Mouse (Mus musculus): ENCODE data around the gene Gpatch4.

Gene Gpatch4

DNA sequence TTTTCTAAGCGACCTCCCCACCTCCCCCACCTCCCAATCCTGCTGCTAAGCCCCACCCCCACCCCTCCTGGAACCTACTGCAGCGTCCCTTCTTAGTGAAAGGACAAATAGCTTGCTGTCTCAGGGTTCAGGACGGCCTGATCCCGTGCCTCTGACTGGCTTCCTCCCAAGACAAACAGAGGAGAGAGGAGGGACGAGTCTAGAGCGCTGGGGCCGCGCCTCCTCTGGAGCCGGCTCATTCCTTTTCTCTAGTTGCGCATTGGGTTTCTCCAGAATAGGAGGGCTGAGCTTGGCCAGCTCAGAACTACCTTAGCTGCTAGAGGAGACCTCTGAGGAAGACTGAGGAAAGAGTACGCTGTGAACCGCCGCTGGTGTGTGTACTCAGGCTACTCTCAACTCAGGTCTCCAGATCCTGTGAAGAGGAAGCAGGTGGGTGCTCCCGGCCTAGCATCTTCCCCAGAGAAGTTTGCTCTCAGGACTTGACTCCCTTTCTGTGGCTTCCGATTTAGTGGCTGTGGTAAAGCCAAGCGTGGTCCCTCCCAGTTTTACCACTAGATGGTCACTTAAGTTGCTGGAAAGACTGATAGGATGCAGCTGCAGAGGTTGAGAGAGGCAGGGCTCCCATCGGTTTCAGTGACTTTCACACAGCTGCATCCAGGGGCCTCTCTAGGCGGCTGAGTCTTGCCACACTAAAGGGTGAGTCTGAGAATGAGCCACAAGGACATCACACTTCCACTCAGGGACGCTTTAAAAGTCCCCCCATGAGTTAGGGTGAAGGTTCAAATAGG is 12.1 kb upstream of the Gpatch4 start:
- no peak for DNase-seq (ENCODE audit: low read depth, low spot score)

DNA sequence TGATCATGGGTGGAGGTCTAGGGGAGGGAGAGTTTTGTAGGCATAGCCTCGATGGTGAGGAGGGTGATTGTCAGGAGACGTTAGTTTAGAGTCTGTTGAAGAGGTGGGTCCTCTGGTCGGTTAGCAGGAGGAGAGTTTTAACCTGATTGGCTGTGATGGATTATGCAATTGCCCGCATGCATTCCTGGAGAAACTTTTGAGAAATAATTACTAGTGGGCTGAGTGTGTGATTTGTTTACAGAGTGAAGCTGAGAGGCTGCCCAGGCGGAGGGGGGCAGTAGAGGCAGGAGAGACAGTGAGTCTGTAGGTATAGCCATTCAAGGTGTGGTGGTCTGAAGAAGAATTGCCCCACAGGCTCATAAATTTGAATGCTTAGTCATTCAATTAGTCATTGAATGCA is 9.4 kb upstream of the Gpatch4 start:
- DNase-seq (ENCODE audit: low read depth, low spot score), result no peak

DNA sequence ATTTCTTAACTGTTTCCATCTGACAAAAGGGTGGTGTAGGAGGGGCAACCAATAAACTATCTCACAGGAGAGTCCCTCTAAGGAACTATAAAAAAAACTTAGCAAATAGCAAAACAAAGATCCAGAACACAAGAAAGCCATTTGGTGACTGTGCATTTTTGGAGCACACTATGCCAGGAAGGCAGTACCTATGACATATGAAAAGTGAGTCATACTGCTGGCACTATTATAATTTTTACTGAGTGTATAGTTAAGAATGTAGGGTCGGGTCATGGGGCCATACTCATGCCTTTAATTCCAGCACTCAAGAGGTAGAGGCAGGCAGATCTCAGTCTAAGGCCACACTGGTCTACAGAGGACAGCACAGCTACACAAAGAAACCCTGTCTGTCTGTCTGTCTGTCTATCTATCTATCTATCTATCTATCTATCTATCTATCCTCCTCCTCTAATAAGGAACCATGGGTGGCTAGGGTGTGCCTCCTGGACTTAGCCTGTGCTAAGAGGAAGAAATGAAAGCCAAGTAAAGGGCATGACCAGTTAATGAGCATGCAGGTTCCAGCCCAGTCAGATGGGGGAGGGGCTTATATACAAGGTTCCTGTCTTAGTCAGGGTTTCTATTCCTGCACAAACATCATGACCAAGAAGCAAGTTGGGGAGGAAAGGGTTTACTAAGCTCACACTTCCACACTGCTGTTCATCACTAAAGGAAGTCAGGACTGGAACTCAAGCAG is 7.2 kb upstream of the Gpatch4 start:
- DNase-seq (ENCODE audit: low read depth, low spot score), result no peak

DNA sequence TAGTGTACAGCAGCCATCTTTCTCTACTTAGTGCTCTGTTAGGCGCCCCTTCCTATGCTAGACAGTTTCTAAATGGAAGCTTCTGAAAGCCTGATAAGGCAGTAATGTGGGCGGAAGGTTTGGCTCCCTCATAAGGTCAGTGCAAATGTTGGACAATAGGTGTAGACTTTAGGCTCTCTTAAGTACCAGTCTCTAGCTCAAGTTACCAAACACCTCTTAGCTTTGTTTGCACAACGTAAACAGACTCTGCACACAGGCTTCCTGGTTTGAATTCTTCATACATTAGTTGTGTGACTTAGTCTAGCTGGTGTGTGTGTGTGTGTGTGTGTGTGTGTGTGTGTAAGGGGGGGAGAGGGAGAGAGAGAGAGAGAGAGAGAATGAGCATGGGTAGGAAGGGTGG is 6.6 kb downstream of the Gpatch4 start:
- no peak for DNase-seq (ENCODE audit: low read depth, low spot score)

DNA sequence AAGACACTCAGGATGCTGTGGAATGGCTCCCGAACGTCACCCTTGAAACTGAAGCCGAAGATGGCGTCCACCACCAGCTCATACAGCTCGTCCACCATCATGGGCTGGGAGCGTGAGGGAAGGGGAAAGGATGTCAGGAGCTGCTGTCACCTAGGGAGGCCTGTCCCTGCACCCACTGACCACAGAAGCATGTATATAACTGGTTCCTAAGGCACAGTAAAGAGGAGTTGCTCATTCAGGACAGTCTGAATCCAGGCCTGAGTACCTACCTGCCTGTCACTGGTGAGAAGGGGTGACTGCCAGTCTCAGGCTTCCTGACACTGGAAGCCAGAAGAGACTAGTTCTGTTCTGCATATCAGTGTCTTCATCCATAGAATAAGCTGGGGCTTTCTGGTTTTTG is 14.1 kb downstream of the Gpatch4 start:
- DNase-seq (ENCODE audit: low read depth, low spot score), result no peak

DNA sequence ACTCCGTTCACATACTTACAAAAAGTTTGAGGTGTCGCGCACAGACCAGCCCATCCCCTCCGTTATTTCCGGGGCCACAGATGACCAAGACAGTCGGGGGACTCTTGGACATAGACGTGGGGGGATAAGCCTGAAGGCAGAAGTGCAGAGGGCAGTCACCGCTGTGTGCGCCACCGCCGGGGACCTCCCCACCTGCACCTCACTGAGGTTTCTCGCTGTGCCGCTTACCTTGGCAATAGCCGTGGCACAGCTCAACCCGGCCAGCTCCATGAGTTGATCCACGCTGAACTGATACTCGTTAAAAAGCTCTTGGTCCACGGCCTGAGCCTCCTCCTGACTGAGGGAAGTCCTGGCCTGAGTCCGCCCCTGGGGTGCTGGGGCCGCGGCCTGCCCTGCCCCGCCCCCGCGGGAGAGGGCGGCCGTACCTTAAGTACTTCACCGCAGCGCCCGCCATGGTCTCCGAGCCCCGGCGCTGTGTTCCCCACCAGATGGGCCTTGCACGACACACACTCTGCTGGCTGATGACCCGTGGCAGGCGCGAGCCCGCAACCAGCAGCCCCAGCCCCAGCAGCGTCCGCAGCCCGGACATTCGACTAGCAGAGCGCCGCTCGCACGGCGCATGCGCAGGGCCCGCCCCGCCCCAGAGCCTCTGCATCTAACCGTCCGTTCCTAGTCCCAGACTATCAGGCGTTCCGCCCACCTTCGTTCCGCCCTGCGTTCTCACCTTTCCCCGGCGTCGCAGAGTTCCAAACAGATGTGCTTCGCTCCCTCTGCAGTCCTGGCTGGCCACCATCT is 15.2 kb downstream of the Gpatch4 start, which contains the start of gene Naxe:
Naxe (minus strand) TSS at position 594 of the 795 bp plus-strand sequence.
- DNase-seq (ENCODE audit: low read depth, low spot score), result peak; percentile 74

DNA sequence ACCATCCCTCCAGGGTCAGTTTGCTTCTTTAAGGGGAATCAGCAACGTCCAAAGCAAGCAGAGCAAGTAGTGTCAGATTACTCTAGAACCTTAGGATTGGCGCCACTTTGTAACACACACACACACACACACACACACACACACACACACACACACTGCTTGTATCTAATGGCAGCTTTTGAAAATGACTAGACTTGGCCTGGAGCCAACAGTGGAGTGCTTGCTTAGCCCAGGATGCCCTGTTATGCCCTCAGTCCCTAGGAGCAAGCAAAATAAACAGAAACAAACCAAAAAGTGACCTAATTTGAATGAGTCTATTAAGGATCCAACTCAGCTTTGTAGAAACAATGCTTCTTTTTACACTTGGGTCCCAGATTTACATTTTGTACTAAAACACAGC is 25.5 kb downstream of the Gpatch4 start:
- no peak for DNase-seq (ENCODE audit: low read depth, low spot score)

DNA sequence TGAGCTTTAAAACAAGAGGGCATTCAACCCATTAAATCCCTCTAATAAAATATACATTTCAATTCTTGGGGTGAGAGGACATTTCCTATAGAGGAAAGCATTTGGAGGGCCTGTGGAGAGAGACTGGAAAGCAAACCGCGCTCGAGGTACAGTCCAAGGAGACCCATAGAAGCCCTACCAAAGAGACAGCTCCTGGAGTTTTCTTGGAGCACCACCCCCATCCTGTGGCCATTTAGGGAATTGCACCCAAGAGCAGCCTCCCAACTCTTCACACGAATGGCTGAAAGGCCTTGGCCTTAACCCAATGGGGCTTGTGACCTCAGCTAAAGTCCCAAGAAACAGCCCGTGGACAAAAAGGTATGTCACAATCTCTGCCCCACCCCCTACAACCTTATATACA is 28.9 kb downstream of the Gpatch4 start:
- DNase-seq (ENCODE audit: low read depth, low spot score), result peak; percentile 46

DNA sequence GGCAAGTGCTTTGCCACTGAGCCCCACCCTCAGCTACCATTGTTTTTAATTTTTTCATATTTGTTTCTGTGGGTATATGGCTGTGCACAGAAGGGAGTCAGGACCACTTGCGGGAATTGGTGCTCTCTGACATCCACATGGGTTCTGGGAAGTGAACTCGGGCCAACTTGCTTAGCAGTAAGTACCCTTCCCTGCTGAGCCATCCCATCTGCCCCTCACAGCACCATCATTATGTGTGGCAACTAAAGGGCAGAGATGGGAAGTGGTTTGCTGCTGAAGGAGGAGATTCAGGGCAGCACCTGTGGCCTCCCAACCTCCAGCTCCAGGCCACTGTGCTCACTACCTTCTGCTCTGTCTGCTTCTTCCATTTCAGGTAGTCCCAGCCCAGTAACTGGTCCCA is 30.7 kb downstream of the Gpatch4 start:
- DNase-seq (ENCODE audit: low read depth, low spot score), result no peak

DNA sequence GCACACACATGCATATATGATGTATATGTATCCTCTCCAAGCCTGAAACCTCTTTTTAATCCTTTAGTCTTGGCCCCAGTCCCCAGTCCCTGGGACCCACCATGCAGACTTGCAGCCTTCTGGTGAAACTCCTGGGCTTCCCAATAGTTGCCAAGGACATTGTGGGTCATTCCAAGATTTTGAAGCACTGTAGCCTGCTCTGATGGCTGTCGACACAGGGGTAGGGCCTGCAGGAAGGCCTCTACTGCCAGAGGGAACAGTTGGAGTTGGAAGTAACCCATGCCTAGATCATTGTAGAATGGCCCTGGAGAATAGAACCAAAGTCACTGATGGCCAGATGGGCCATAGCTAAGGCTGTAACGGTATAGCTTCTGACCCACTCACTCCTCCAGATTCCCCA is 31.4 kb downstream of the Gpatch4 start:
- no peak for DNase-seq (ENCODE audit: low read depth, low spot score)

DNA sequence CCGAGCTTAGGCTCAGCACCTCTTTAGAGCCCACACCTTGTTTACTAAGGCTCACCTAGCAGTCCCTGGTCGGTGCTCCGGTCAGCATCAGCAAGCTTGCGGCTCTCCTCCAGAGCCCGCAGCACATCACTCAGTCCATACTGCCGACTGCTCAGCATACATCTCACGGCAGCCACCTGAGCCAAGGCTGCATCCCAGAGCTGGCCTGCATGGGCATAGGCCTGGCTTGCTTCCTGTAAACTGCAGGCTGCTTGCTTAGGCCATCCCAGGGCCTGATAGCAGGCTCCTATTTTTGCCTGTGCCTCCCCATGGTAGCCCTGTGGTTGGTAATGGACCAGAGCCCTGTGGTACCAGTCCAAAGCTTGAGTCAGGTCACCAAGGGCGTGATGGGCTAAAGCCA is 31.9 kb downstream of the Gpatch4 start:
- DNase-seq (ENCODE audit: low read depth, low spot score), result no peak

DNA sequence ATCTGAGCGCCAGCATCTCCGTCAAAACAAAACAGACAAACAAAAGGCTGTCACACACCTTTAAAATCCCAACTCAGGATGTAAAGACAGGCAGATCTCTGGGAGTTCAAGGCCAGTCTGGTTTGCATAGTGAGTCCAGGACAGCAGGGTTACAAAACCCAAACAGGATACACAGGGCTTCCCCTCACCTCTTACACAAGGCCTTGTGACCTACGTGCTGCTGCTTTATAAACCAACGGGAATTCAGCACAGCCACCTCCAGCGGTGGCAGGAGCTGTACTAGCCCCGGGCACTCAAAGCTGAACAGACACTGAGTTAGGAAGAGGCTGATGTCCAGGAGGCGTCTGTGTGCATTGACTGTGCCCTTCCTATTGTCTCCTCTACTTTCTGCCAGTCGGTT is 34.5 kb downstream of the Gpatch4 start:
- DNase-seq (ENCODE audit: low read depth, low spot score), result no peak

DNA sequence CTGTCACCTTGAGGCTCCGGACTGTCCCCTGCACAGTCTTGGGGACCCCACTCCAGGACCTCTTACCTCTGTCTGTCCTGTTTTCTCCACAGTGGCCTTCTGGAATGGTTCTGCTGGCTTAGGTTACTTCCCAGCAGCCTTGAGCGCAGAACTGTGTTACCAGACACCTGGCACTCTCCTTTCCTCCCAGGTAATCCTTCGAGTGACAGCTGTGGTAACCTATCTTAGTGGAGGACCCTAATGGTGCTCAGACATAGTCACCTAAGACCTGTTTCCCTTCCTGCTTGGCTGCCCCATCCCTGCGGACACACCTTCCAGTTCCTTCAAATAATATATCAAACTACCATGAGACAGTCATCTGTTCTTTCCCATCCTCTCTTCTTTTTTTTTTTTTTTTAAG is 35.3 kb downstream of the Gpatch4 start, which contains the start of gene Ttc24:
Ttc24 (minus strand) TSS at position 101 of the 400 bp plus-strand sequence.
- DNase-seq (ENCODE audit: low read depth, low spot score), result no peak

DNA sequence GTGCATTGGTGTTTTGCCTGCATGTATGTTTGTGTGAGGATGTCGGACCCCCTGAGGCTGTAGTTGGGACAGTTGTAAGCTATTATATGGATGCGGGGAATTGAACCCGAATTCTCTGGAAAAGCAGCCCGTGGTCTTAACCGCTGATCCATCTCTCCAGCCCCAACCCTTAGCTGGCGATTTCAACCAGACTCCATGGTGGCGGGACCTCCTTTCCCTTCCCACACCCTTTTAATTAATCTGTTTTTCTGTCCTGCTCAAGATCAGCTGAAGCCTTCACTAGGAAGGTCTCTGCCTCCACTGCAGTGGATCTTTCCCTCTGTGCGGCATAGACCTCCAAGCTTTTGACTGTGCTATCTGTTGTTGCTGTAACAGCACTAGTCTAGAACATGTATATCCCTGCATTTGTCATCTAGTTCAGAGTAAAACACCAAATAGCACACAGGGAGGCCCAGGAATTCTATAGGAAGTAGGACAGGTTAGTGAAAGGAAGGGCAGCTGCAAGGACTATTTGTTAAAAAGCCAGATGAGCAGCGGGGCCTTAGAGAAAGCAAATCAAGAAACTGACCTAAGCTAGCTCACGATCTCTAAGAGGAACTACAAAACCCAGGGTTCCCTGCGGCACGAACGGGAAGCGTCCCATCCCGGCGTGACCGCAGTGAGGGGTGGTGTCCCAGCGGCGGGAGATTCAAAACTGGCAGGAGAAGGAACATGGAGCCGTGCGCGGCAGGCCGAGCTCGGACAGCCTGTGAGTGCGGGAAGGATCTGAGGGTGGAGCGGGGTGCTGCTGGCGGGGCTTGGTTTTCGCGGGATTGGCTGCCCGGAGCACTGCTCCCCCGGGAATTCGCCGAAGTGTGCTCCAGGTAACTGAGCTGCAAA is 38.7 kb downstream of the Gpatch4 start, which contains the start of gene Iqgap3:
Iqgap3 (plus strand) TSS at position 627 of the 879 bp plus-strand sequence.
- DNase-seq (ENCODE audit: low read depth, low spot score), result peak; percentile 71

DNA sequence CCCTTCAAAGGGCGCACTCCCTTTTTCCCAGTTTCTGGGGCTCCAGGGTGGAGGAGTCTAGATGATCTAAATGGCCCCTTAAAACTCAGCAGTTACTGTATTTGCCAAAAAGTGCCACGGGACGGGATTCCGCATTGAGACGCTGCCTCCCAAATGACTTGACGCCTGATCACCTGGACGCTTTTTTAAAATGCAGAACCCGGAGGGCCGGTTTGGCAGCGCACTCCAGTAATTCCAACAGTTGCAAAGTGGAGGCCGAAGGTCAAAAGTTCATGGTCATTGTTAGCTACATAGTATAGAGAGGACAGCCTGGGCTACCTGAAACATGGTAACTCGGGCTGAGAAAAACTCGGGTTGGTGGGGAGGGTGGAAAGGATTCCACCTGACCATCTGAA is 39.3 kb downstream of the Gpatch4 start:
- no peak for DNase-seq (ENCODE audit: low read depth, low spot score)

DNA sequence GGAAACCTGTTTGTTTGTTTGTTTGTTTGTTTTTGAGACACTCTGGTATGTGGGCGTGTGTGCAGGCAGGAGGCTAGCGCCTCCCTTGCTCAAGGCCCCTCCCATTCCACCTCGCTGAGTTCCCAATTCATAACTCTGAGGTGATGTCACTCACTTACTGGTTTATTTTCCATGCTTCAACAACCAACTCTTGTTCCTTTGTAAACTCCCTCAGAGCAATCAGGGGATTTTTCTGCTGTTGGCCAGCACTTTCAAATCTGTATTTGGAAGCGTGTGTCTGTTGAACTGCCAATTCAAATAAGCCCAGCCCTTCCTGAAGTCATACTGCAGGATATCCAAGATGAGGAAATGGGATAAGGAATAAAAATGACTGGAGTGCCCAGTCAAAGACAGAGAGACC is 39.8 kb downstream of the Gpatch4 start:
- no peak for DNase-seq (ENCODE audit: low read depth, low spot score)

DNA sequence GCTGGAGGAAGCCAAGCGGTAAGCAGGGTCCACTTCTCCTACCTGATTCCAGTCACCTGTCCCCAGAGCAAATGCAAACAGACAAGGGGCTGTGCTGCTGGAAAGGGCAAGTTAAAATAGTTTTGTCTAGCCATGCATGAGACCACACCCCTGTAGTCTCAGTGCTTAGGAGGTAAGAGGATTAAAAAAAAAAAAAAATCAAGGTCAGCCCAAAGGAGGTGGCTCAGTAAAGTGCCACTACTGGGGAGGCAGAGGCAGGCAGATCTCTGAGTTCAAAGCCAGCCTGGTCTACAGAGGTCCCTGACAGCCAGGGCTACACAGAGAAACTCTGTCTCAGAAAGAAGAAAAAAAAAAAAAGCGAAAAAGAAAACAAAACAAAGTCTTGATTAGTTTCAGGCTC is 41.1 kb downstream of the Gpatch4 start:
- DNase-seq (ENCODE audit: low read depth, low spot score), result no peak

DNA sequence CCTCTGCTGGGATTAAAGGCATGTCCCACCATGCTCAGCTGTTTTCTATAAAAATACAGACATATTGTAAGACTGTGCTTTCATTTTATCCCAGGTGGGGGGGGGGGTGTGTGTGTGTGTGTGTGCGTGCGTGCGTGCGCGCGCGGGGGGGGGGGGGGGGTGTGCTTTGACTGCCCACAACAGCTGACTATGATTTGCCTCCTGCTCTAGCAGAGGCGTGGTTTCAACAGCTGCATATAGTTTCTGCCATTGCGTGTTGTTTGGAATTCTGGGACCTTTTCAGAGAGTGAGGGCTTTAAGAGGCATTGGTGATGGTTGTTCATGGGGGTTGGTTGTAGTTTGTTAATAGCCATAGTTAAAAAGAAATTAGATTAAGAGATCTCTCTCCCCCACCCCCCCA is 42.6 kb downstream of the Gpatch4 start:
- DNase-seq (ENCODE audit: low read depth, low spot score), result no peak

DNA sequence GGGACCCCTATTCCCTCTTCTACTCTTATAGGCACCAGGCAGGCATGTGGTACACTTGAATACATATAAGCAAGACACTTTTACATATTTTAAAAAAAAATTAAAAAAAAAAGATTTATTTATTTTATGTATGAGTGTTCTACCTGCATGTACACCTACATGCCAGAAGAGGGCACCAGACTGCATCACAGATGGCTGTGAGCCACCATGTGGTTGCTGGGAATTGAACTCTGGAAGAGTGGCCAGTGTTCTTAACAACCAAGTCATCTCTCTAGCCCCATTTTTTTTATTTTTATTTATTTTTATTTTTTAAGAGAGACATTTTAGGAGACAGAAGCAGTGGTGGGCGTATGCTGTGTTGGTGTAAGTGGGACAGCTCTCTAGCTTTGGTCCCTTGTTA is 44.8 kb downstream of the Gpatch4 start:
- no peak for DNase-seq (ENCODE audit: low read depth, low spot score)

DNA sequence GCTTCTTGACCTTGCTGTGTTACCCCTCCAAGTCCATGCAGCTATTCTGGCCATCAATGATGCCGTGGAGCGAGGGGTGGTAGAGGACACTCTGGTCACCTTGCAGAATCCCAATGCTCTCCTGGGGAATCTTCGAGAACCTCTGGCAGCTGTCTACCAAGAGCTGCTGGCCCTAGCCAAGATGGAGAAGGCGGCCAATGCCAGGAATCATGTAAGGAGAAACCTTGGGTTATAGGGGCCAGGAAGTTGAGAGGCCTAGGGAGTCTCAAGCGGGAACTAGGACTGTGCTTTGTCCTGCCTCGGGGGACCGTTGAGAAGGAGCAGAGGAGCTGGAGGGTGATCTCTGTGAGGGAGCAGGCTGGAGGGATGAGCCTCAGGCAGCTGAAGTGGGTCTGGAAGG is 47.2 kb downstream of the Gpatch4 start:
- no peak for DNase-seq (ENCODE audit: low read depth, low spot score)

DNA sequence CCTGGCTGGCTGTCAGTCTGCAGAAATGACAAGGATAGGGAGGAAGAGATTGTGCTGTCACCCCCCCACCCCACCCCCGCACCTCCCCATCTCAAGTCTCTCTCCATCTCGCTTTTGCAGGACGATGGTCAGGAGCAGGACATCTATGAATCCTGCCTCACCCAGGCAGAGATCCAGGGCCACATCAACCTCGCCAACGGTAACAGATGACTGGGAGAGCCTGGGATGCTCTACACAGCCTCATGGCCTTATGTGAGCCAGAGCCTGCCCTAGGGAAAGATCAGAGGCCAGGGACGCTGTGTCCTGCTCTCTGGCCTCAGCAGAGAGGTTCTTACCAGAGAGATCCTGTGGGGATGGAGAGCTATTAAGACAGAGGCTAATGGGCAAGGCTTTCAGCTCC is 47.7 kb downstream of the Gpatch4 start:
- no peak for DNase-seq (ENCODE audit: low read depth, low spot score)
